Mouse (Mus musculus): ENCODE results near the gene Nmnat3. TPM values are rescaled to one million over a fixed set of nuclear protein-coding genes. Genes with fewer than 3 reads are reported as not detected.

Gene Nmnat3
- polyA plus RNA-seq, 1 experiment from 2014 or later, result 14.2 TPM

GRCm38 (mm10) chr9:98417919-98418318 lies 130.7 kb downstream of the Nmnat3 start:
- peak; percentile 77 for TF ChIP-seq CTCF (IDR thresholded peaks at IDR 0.05; ENCODE audit: low read depth)
- no peak for TF ChIP-seq EP300 (IDR thresholded peaks at IDR 0.05; ENCODE audit: low read depth)
- no peak overlapping the region for H3K9ac ChIP-seq (replicated peaks)
- no peak overlapping the region for H3K4me3 ChIP-seq (ENCODE audit: low read depth, low read length)
- no peak overlapping the region for H3K27ac ChIP-seq (ENCODE audit: low read depth)
- DNase-seq (peak; percentile 31), ATAC-seq (no peak)
- H3K27me3 ChIP-seq (ENCODE audit: insufficient read depth, low read length), result no peaks in the 10 kb centered on the region
- H3K9me3 ChIP-seq (ENCODE audit: low read length), result no peaks in the 10 kb centered on the region
- peaks cover 6% of the 10 kb centered on the region; the same call in 1 of the 2 replicates for H3K4me1 ChIP-seq (ENCODE audit: insufficient read depth)
- no peaks in the 10 kb centered on the region for H3K36me3 ChIP-seq (replicated peaks; ENCODE audit: insufficient read depth, low read length)
- no peak overlapping the region for H3K4me2 ChIP-seq (ENCODE audit: low read depth, low read length)
- WGBS (ENCODE audit: insufficient replicate concordance), result 51% methylated on average over 7 of the region's 7 CpGs

DNA sequence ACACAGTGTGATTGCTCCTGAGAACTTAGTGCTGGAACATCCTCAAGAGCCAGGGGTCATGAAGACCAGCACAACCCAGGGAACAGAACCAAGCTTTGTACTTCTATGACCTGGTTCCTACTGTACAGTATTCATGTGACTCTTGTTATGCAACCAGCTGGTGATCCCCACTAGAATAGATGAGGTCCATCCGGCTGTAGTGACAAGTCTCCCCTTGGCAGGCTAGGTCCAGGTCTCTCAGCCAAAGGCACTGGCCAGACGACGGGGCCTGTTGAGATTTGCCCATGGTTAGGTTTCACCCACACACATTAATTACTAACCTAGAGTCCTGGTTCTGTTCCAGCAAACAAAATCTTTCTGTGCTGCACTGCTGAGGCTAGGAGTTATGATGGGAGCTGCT lies 131.1 kb downstream of the Nmnat3 start:
- WGBS (ENCODE audit: insufficient replicate concordance), result 62% methylated on average over 3 of the region's 3 CpGs
- DNase-seq, result no peak

GRCm38 (mm10) chr9:98420666-98421065 lies 133.4 kb downstream of the Nmnat3 start:
- no peak overlapping the region for H3K4me3 ChIP-seq (ENCODE audit: low read depth, low read length)
- H3K27me3 ChIP-seq (ENCODE audit: insufficient read depth, low read length), result peaks cover 3% of the 10 kb centered on the region; the same call in 1 of the 2 replicates
- H3K4me2 ChIP-seq (ENCODE audit: low read depth, low read length), result no peak overlapping the region
- DNase-seq (no peak), ATAC-seq (no peak)
- no peaks in the 10 kb centered on the region for H3K36me3 ChIP-seq (replicated peaks; ENCODE audit: insufficient read depth, low read length)
- no peaks in the 10 kb centered on the region for H3K9me3 ChIP-seq (ENCODE audit: low read length)
- H3K27ac ChIP-seq (ENCODE audit: low read depth), result peak overlapping the region; percentile 96; the same call in 1 of the 2 replicates
- 40% methylated on average over 1 of the region's 1 CpGs for WGBS (ENCODE audit: insufficient replicate concordance)
- H3K4me1 ChIP-seq (ENCODE audit: insufficient read depth), result peaks cover 7% of the 10 kb centered on the region
- TF ChIP-seq CTCF (IDR thresholded peaks at IDR 0.05; ENCODE audit: low read depth) (no peak), EP300 (IDR thresholded peaks at IDR 0.05; ENCODE audit: low read depth) (no peak)
- no peak overlapping the region for H3K9ac ChIP-seq (replicated peaks)

More for the DNA sequence above, 131.1 kb downstream of the Nmnat3 start:
- peaks cover 8% of the 10 kb centered on the region; the same call in 1 of the 2 replicates for H3K4me1 ChIP-seq (ENCODE audit: insufficient read depth)
- H3K9ac ChIP-seq (replicated peaks), result no peak overlapping the region
- H3K9me3 ChIP-seq (ENCODE audit: low read length), result no peaks in the 10 kb centered on the region
- no peaks in the 10 kb centered on the region for H3K27me3 ChIP-seq (ENCODE audit: insufficient read depth, low read length)
- H3K36me3 ChIP-seq (replicated peaks; ENCODE audit: insufficient read depth, low read length), result no peaks in the 10 kb centered on the region
- no peak overlapping the region for H3K4me2 ChIP-seq (ENCODE audit: low read depth, low read length)
- no peak overlapping the region for H3K27ac ChIP-seq (ENCODE audit: low read depth)
- ATAC-seq, result no peak
- H3K4me3 ChIP-seq (ENCODE audit: low read depth, low read length), result no peak overlapping the region
- no peak for TF ChIP-seq CTCF (IDR thresholded peaks at IDR 0.05; ENCODE audit: low read depth)

DNA sequence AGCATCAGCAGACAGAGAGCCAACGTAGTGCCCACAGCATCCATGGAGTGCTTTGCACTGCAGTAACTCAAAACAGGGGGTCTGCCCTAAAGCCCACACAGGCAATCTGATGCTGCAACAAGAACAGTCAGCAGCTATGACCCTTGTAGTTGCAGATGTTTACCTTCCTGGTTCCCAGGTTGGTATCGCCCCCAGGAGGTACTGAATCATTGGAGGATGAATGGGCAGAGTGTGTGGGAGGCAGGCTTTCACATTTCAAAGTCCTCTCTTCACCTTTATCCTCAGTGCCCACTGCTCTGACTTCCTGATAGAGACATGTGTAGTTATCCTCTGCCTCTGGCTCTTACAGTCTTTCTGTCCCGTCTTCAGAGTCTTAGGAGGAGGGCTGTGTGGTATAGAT lies 134.7 kb downstream of the Nmnat3 start:
- H3K9me3 ChIP-seq (ENCODE audit: low read length), result no peaks in the 10 kb centered on the region
- 44% methylated on average over 3 of the region's 3 CpGs for WGBS (ENCODE audit: insufficient replicate concordance)
- H3K4me3 ChIP-seq (ENCODE audit: low read depth, low read length), result no peak overlapping the region
- H3K9ac ChIP-seq (replicated peaks), result no peak overlapping the region
- ATAC-seq, result peak; percentile 67
- DNase-seq, result peak; percentile 40
- H3K36me3 ChIP-seq (replicated peaks; ENCODE audit: insufficient read depth, low read length), result no peaks in the 10 kb centered on the region
- no peak for TF ChIP-seq CTCF (IDR thresholded peaks at IDR 0.05; ENCODE audit: low read depth)
- peak; percentile 74 for TF ChIP-seq EP300 (IDR thresholded peaks at IDR 0.05; ENCODE audit: low read depth)
- H3K4me1 ChIP-seq (ENCODE audit: insufficient read depth), result peaks cover 10% of the 10 kb centered on the region
- H3K4me2 ChIP-seq (ENCODE audit: low read depth, low read length), result peak overlapping the region; percentile 70; the same call in 1 of the 2 replicates
- peak overlapping the region; percentile 96 for H3K27ac ChIP-seq (ENCODE audit: low read depth)
- peaks cover 3% of the 10 kb centered on the region; the same call in 1 of the 2 replicates for H3K27me3 ChIP-seq (ENCODE audit: insufficient read depth, low read length)

DNA sequence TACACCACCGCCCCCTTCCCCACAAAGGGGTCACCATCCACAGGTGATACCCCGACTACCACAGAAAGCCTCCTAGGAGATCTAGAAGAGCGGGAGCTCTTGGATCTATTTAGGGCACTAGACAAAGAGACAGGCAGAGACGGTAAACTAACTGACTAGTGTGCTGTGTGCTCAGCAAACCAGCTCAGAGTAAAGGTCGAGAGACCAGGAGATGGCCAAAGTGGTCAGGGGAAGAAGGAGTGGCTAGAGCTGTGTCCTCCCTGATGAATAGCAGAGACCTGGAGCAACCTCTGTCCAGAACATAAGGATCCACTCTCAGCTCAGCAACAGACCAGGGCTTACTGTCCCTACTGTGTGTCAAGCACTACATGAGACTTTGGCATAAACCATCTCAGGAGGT lies 135.4 kb downstream of the Nmnat3 start, which contains the start of gene Rbp1:
TSS of gene Rbp1 (plus strand) at position 306 of the 400 bp plus-strand sequence.
- peak within 1 kb of the TSS; percentile 96 for H3K27ac ChIP-seq (ENCODE audit: low read depth)
- H3K4me3 ChIP-seq (ENCODE audit: low read depth, low read length), result no peak within 1 kb of the TSS
- H3K4me1 ChIP-seq (ENCODE audit: insufficient read depth), result peaks cover 16% of the 10 kb centered on the region
- no peaks in the 10 kb centered on the region for H3K36me3 ChIP-seq (replicated peaks; ENCODE audit: insufficient read depth, low read length)
- WGBS (ENCODE audit: insufficient replicate concordance), result 56% methylated on average over 5 of the region's 5 CpGs
- H3K4me2 ChIP-seq (ENCODE audit: low read depth, low read length), result peak within 1 kb of the TSS; percentile 70
- H3K9ac ChIP-seq (replicated peaks), result no peak within 1 kb of the TSS
- H3K27me3 ChIP-seq (ENCODE audit: insufficient read depth, low read length), result peaks cover 3% of the 10 kb centered on the region; the same call in 1 of the 2 replicates
- H3K9me3 ChIP-seq (ENCODE audit: low read length), result no peaks in the 10 kb centered on the region
- peak; percentile 29 for DNase-seq
- TF ChIP-seq EP300 (IDR thresholded peaks at IDR 0.05; ENCODE audit: low read depth) (no peak), CTCF (IDR thresholded peaks at IDR 0.05; ENCODE audit: low read depth) (no peak)
- ATAC-seq, result peak; percentile 64

DNA sequence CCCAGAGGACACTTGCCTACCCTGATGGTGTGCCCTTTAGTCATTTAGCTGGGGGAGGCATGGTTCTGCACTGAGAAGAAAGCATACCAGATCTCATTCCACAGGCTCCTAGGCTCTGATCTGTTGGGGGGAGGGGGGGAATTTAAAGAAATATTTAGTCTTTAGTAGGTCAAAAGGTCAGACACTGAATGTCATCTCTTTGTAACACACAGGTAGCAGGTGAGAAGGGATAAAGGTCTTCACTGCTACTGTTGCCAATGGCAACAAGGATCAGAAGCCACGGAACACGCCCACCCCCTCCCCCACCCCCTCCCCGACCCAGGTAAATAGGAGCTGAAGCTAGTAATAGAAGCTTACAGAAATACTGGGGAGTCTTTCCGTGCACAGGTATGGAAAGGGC lies 136.5 kb downstream of the Nmnat3 start:
- H3K36me3 ChIP-seq (replicated peaks; ENCODE audit: insufficient read depth, low read length), result no peaks in the 10 kb centered on the region
- H3K27ac ChIP-seq (ENCODE audit: low read depth), result peak overlapping the region; percentile 96
- H3K4me1 ChIP-seq (ENCODE audit: insufficient read depth), result peaks cover 19% of the 10 kb centered on the region
- H3K27me3 ChIP-seq (ENCODE audit: insufficient read depth, low read length), result peaks cover 3% of the 10 kb centered on the region; the same call in 1 of the 2 replicates
- peak; percentile 30 for DNase-seq
- no peak overlapping the region for H3K9ac ChIP-seq (replicated peaks)
- H3K4me3 ChIP-seq (ENCODE audit: low read depth, low read length), result no peak overlapping the region
- TF ChIP-seq CTCF (IDR thresholded peaks at IDR 0.05; ENCODE audit: low read depth) (no peak), EP300 (IDR thresholded peaks at IDR 0.05; ENCODE audit: low read depth) (no peak)
- peak; percentile 7 for ATAC-seq
- H3K4me2 ChIP-seq (ENCODE audit: low read depth, low read length), result peak overlapping the region; percentile 70
- 26% methylated on average over 4 of the region's 4 CpGs for WGBS (ENCODE audit: insufficient replicate concordance)
- H3K9me3 ChIP-seq (ENCODE audit: low read length), result no peaks in the 10 kb centered on the region

All from liver, postnatal 0 days (tissue).